Mouse (Mus musculus): Measurements from ENCODE around the gene Hspa5. TPM values are rescaled to one million over a fixed set of nuclear protein-coding genes. Genes with fewer than 3 reads are reported as not detected.
"Not testable (repeated sequence)": the region's sequence is repeated elsewhere in the genome, so short reads cannot be mapped to it uniquely, and the experiment has no call there.

Gene Hspa5
- polyA plus RNA-seq, 1 experiment from 2014 or later: 937 TPM

DNA sequence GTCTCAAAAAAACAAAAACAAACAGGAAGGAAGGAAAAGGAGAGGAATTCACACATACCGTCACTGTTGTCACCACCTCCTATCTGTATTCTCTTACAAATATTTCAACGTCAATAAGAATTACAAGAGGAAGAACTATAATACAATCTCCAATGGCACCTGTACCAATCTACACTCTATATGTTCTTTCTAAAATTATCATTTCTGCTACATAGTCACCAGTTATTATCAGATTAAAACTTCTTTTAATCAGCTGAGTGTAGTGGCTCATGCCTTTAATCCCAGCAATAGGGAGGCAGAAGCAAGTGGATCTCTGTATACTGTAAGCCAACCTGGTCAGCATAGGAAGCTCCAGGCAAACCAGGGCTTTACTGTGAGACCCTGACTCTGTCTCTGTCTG, 21.5 kb upstream of the Hspa5 start:
- no peaks in the 10 kb centered on the region for H3K27me3 ChIP-seq
- H3K36me3 ChIP-seq: no peaks in the 10 kb centered on the region
- no peak overlapping the region for H3K4me2 ChIP-seq (replicated peaks)
- no peaks in the 10 kb centered on the region for H3K9me3 ChIP-seq
- 87% methylated on average over 2 of the region's 2 CpGs for WGBS
- H3K4me1 ChIP-seq: peaks cover 13% of the 10 kb centered on the region
- no peak overlapping the region for H3K9ac ChIP-seq
- no peak overlapping the region for H3K4me3 ChIP-seq
- H3K27ac ChIP-seq: no peak overlapping the region
- no peak for ATAC-seq (ENCODE audit: low FRiP score, low read depth)

GRCm38 (mm10) chr2:34753811-34754550, 17.8 kb upstream of the Hspa5 start:
- peak overlapping the region; percentile 90; the same call in 1 of the 2 replicates for H3K27ac ChIP-seq
- under 1% methylated on average over 86 of the region's 106 CpGs for WGBS
- ATAC-seq (ENCODE audit: low FRiP score, low read depth): peak; percentile 93

DNA sequence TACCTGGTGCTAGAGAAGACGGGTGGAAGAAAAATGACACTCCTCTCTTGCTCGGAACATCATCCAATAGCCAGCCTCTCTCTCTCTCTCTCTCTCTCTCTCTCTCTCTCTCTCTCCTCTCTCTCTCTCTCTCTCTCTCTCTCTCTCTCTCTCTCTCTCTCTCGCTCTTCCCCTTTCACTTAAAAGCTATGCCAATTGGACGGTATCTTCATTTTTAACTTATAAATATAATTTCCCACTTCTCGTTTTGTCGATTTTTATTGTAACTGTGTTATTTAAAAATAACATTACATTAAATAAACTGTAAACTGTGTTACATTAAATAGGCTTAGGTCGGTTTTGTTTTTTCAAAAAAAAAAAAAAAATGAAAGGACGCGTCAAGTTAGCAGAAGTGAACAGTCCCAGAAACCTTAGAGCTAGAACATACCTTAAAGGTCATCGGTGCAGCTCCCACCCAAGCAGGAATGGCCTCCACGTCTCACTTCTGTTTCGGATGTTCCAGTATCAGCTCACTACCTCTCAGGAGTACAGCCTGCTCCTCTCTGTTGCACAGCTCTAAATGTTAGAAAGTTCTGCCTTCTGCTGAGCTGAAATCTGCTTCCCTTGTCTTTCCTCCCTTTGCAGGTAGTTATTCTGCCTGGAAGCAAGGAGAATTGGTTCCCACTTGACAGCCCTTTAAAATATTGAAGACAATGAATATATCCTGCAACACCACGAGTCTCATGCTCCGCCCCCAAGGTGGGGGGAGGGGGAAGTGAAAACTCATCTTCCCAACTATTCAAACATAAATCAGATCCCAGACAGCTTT, 17.0 kb upstream of the Hspa5 start, which contains the start of gene Gapvd1:
Gene Gapvd1 (minus strand): TSS at position 682 of the 808 bp plus-strand sequence.
- peaks cover 2% of the 10 kb centered on the region; the same call in 1 of the 2 replicates for H3K27me3 ChIP-seq
- H3K4me3 ChIP-seq: peak within 1 kb of the TSS; percentile 92
- no peak for ATAC-seq (ENCODE audit: low FRiP score, low read depth)
- peaks cover 13% of the 10 kb centered on the region for H3K4me1 ChIP-seq
- peak within 1 kb of the TSS; percentile 96 for H3K9ac ChIP-seq
- H3K4me2 ChIP-seq (replicated peaks): peak within 1 kb of the TSS; percentile 73
- peak within 1 kb of the TSS; percentile 90; the same call in 1 of the 2 replicates for H3K27ac ChIP-seq
- WGBS: 1% methylated on average over 14 of the region's 14 CpGs
- H3K36me3 ChIP-seq: no peaks in the 10 kb centered on the region
- H3K9me3 ChIP-seq: no peaks in the 10 kb centered on the region

More at GRCm38 (mm10) chr2:34753811-34754550, 17.8 kb upstream of the Hspa5 start:
- Histone ChIP-seq H3K4me1 (peaks cover 13% of the 10 kb centered on the region), H3K4me3 (peak overlapping the region; percentile 92), H3K4me2 (replicated peaks) (peak overlapping the region; percentile 73), H3K27me3 (peaks cover 2% of the 10 kb centered on the region; the same call in 1 of the 2 replicates), H3K9ac (peak overlapping the region; percentile 96), H3K9me3 (no peaks in the 10 kb centered on the region), H3K36me3 (no peaks in the 10 kb centered on the region)

GRCm38 (mm10) chr2:34757341-34757740, 14.4 kb upstream of the Hspa5 start:
- H3K4me3 ChIP-seq: no peak overlapping the region
- H3K4me1 ChIP-seq: peaks cover 7% of the 10 kb centered on the region
- peaks cover 2% of the 10 kb centered on the region; the same call in 1 of the 2 replicates for H3K27me3 ChIP-seq
- H3K27ac ChIP-seq: no peak overlapping the region
- 72% methylated on average over 1 of the region's 1 CpGs for WGBS
- no peak overlapping the region for H3K4me2 ChIP-seq (replicated peaks)
- H3K9me3 ChIP-seq: no peaks in the 10 kb centered on the region
- no peak for ATAC-seq (ENCODE audit: low FRiP score, low read depth)
- no peak overlapping the region for H3K9ac ChIP-seq
- no peaks in the 10 kb centered on the region for H3K36me3 ChIP-seq

- H3K4me3 ChIP-seq; H3K4me1 ChIP-seq; H3K27me3 ChIP-seq; H3K9ac ChIP-seq; H3K9me3 ChIP-seq; H3K27ac ChIP-seq; H3K4me2 ChIP-seq (replicated peaks); H3K36me3 ChIP-seq; ATAC-seq (ENCODE audit: low FRiP score, low read depth): not testable (repeated sequence)
- WGBS: 90% methylated on average over 5 of the region's 5 CpGs
Observed at GRCm38 (mm10) chr2:34761272-34761671, 10.5 kb upstream of the Hspa5 start.

DNA sequence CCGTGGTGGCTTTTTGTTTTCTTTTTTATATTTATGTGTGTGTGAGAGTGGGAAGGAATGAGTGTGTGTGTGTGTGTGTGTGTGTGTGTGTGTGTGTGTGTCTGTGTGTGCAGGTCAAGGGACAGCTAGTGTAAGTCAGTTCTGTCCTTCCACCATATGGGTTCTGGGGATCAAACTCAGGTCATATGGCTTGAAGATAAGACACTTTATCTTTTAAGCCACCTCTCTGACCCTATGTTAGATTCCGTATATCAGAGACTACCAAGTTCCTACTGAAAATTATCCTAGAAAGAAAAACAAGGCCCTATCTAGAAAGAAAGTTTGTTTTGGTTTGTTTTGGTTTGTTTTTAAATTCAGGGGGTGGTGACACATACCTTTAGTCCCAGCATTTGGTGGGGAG, 9.6 kb upstream of the Hspa5 start:
- Histone ChIP-seq H3K9ac (no peak overlapping the region), H3K27me3 (peaks cover under 1% of the 10 kb centered on the region; the same call in 1 of the 2 replicates), H3K4me3 (no peak overlapping the region), H3K9me3 (no peaks in the 10 kb centered on the region), H3K27ac (no peak overlapping the region), H3K4me2 (replicated peaks) (no peak overlapping the region), H3K4me1 (no peaks in the 10 kb centered on the region), H3K36me3 (no peaks in the 10 kb centered on the region)
- ATAC-seq (ENCODE audit: low FRiP score, low read depth): no peak
- WGBS: 78% methylated on average over 2 of the region's 2 CpGs

GRCm38 (mm10) chr2:34762872-34763271, 8.9 kb upstream of the Hspa5 start:
- H3K4me3 ChIP-seq: no peak overlapping the region
- no peak for ATAC-seq (ENCODE audit: low FRiP score, low read depth)
- no peaks in the 10 kb centered on the region for H3K36me3 ChIP-seq
- H3K9me3 ChIP-seq: no peaks in the 10 kb centered on the region
- H3K9ac ChIP-seq: no peak overlapping the region
- no peaks in the 10 kb centered on the region for H3K4me1 ChIP-seq
- no peak overlapping the region for H3K27ac ChIP-seq
- no peaks in the 10 kb centered on the region for H3K27me3 ChIP-seq
- no peak overlapping the region for H3K4me2 ChIP-seq (replicated peaks)
- WGBS: 55% methylated on average over 2 of the region's 2 CpGs

DNA sequence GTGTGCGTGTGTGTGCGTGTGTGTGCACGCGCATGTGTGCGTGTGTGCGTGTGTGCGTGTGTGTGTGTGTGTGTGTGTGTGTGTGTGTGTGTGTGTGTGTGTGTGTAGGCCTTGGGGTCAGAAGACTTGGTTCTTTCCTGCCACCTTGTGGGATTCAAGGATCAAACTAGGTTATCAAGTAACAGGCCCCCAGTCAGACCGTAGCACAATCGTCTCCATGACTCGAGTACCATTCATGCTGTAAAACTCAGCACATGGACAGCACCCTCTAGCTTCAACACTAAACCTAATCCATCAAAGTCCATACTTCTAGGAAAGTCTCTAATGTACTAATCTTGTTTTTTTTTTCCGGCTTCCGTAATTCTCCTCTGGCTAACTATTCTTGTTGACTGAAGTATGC, 7.0 kb upstream of the Hspa5 start:
- Histone ChIP-seq H3K4me2 (replicated peaks) (no peak overlapping the region), H3K27ac (no peak overlapping the region), H3K4me1 (no peaks in the 10 kb centered on the region), H3K9me3 (no peaks in the 10 kb centered on the region), H3K36me3 (no peaks in the 10 kb centered on the region), H3K27me3 (no peaks in the 10 kb centered on the region), H3K4me3 (no peak overlapping the region), H3K9ac (no peak overlapping the region)
- 65% methylated on average over 12 of the region's 12 CpGs for WGBS
- no peak for ATAC-seq (ENCODE audit: low FRiP score, low read depth)

DNA sequence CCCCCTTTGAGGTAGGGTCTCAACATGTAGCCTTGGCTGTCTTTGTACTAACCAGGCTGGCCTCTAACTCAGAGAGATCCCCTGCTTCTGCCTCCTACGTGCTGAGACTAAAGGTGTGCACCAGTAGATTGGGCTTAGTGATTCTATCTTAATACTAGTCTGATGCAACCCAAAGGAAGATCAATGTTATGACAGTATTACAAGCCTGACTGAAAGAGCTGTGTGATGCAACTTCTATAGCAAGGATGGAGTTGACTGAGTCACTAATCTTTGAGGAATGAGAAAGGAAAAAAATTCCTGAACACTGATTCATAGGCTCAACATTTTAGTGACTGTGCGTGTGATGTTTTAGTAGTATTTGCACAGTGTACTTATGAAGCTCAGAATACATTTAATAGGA, 1.7 kb upstream of the Hspa5 start:
- H3K9ac ChIP-seq: no peak overlapping the region
- ATAC-seq (ENCODE audit: low FRiP score, low read depth): no peak
- peaks cover 20% of the 10 kb centered on the region for H3K36me3 ChIP-seq
- no peaks in the 10 kb centered on the region for H3K9me3 ChIP-seq
- H3K27ac ChIP-seq: no peak overlapping the region
- no peaks in the 10 kb centered on the region for H3K27me3 ChIP-seq
- peak overlapping the region; percentile 74 for H3K4me2 ChIP-seq (replicated peaks)
- peak overlapping the region; percentile 96; the same call in 1 of the 2 replicates for H3K4me3 ChIP-seq
- H3K4me1 ChIP-seq: peaks cover 27% of the 10 kb centered on the region
- WGBS: 94% methylated on average over 2 of the region's 2 CpGs

GRCm38 (mm10) chr2:34770951-34771350, 819 bp upstream of the Hspa5 start:
- Histone ChIP-seq H3K27ac (peak overlapping the region; percentile 88), H3K9me3 (no peaks in the 10 kb centered on the region), H3K4me1 (peaks cover 36% of the 10 kb centered on the region), H3K9ac (peak overlapping the region; percentile 92), H3K27me3 (no peaks in the 10 kb centered on the region), H3K4me3 (peak overlapping the region; percentile 96), H3K4me2 (replicated peaks) (peak overlapping the region; percentile 74), H3K36me3 (peaks cover 29% of the 10 kb centered on the region)
- 6% methylated on average over 6 of the region's 6 CpGs for WGBS
- ATAC-seq (ENCODE audit: low FRiP score, low read depth): no peak

GRCm38 (mm10) chr2:34772252-34773235, 774 bp downstream of the Hspa5 start:
- Histone ChIP-seq H3K9me3 (no peaks in the 10 kb centered on the region), H3K4me2 (replicated peaks) (peak overlapping the region; percentile 71), H3K36me3 (peaks cover 45% of the 10 kb centered on the region), H3K27ac (peak overlapping the region; percentile 87), H3K4me3 (peak overlapping the region; percentile 96), H3K9ac (peak overlapping the region; percentile 98), H3K27me3 (no peaks in the 10 kb centered on the region), H3K4me1 (peaks cover 48% of the 10 kb centered on the region)
- whole genome bisulfite sequencing: 4% methylated on average over 50 of the region's 50 CpGs
- ATAC-seq (ENCODE audit: low FRiP score, low read depth): peak; percentile 25; the same call in 1 of the 2 replicates
